Mouse (Mus musculus): Measurements from ENCODE around the gene Pla2g4b. TPM values are rescaled to one million over a fixed set of nuclear protein-coding genes. Genes with fewer than 3 reads are reported as not detected.

Pla2g4b gene
- total RNA-seq, 2 experiments from 2014 or later = 0.72 to 1.7 TPM

GRCm38 (mm10) chr2:120062248-120062647 lies 29.0 kb downstream of the Pla2g4b start:
- no peak for DNase-seq

GRCm38 (mm10) chr2:120064639-120065038 lies 31.4 kb downstream of the Pla2g4b start:
- no peak for DNase-seq

GRCm38 (mm10) chr2:120065243-120065642 lies 32.0 kb downstream of the Pla2g4b start:
- no peak for DNase-seq

GRCm38 (mm10) chr2:120066224-120066623 lies 33.0 kb downstream of the Pla2g4b start:
- DNase-seq = no peak

GRCm38 (mm10) chr2:120068555-120069465 lies 35.6 kb downstream of the Pla2g4b start:
- peak in 1 of 2 experiments; percentile 43 for DNase-seq

GRCm38 (mm10) chr2:120069466-120069990 lies 36.3 kb downstream of the Pla2g4b start:
- DNase-seq = no peak

GRCm38 (mm10) chr2:120074096-120074495 lies 40.9 kb downstream of the Pla2g4b start:
- no peak for DNase-seq

GRCm38 (mm10) chr2:120076076-120076705 lies 43.0 kb downstream of the Pla2g4b start:
- peak; percentile 39 to 52 for DNase-seq

GRCm38 (mm10) chr2:120082416-120082815 lies 49.2 kb downstream of the Pla2g4b start:
- no peak for DNase-seq

GRCm38 (mm10) chr2:120084593-120085361 lies 51.6 kb downstream of the Pla2g4b start:
- DNase-seq = peak; percentile 75 to 78

GRCm38 (mm10) chr2:120086038-120086437 lies 52.8 kb downstream of the Pla2g4b start:
- no peak for DNase-seq

GRCm38 (mm10) chr2:120087391-120087790 lies 54.2 kb downstream of the Pla2g4b start:
- DNase-seq = no peak

GRCm38 (mm10) chr2:120087897-120088296 lies 54.7 kb downstream of the Pla2g4b start:
- DNase-seq = no peak

GRCm38 (mm10) chr2:120090979-120091378 lies 57.8 kb downstream of the Pla2g4b start:
- DNase-seq = no peak

Small RNAs within 50 kb of the gene (microRNA-seq; reads per million reads assigned to microRNA genes)
- gene Mir7665 = 0 to 0.38 reads per million in 2 experiments

Other genes with a start within 250 kb of the Pla2g4b start
- 10 to 100 TPM; 14.6 to 14.9 TPM for gene Rpap1, start 245.9 kb upstream of the Pla2g4b start, total RNA-seq (2021)
- gene Tyro3, start 235.7 kb upstream of the Pla2g4b start, total RNA-seq (2021) = 1 to 10 TPM; 1.9 to 2.2 TPM
- gene Mga, start 136.2 kb upstream of the Pla2g4b start, total RNA-seq (2021) = 10 to 100 TPM; 28.3 to 37.8 TPM
- gene Mapkbp1, start 60.7 kb upstream of the Pla2g4b start, total RNA-seq (2021) = 1 to 10 TPM; 6.1 to 8.2 TPM
- gene Jmjd7, start 5.9 kb upstream of the Pla2g4b start, total RNA-seq (2021) = 1 to 10 TPM; 6.1 to 7.9 TPM
- gene Gm28042, start 5.9 kb upstream of the Pla2g4b start, total RNA-seq (2021) = under 1 TPM; 0.57 to 0.72 TPM
- gene Ehd4, start 121.2 kb downstream of the Pla2g4b start, total RNA-seq (2021) = 100 to 1,000 TPM; 382 to 400 TPM
- 1 to 10 TPM; 2.9 to 3.4 TPM for gene Pla2g4e, start 211.9 kb downstream of the Pla2g4b start, total RNA-seq (2021)

Measured in heart, adult 18-20 months (tissue).